Mouse (Mus musculus): ENCODE measurements around the gene Copz1.
"Not testable (repeated sequence)": the region's sequence is repeated elsewhere in the genome, so short reads cannot be mapped to it uniquely, and the experiment has no call there.

GRCm38 (mm10) chr15:103249511-103249910 is 23.0 kb upstream of the Copz1 start:
- TF ChIP-seq POLR2A (IDR thresholded peaks at IDR 0.05; ENCODE audit: insufficient read depth, low read depth, low read length); CTCF (IDR thresholded peaks at IDR 0.05): not testable (repeated sequence)

All from heart, adult 2 months (tissue).